Mouse (Mus musculus) E14TG2a.4 (cell line): ENCODE data around the gene Fes.

Source experiments
- CTCF ChIP-seq: conservative IDR thresholded peaks from 2 replicates; pipeline ENCODE4 v1.5.1; 2014; ENCODE audit warnings: low read length
- POU5F1 ChIP-seq: IDR thresholded peaks from 2 replicates; pipeline ENCODE4 v1.6.1; 2014; ENCODE audit warnings: low read length, borderline replicate concordance

DNA sequence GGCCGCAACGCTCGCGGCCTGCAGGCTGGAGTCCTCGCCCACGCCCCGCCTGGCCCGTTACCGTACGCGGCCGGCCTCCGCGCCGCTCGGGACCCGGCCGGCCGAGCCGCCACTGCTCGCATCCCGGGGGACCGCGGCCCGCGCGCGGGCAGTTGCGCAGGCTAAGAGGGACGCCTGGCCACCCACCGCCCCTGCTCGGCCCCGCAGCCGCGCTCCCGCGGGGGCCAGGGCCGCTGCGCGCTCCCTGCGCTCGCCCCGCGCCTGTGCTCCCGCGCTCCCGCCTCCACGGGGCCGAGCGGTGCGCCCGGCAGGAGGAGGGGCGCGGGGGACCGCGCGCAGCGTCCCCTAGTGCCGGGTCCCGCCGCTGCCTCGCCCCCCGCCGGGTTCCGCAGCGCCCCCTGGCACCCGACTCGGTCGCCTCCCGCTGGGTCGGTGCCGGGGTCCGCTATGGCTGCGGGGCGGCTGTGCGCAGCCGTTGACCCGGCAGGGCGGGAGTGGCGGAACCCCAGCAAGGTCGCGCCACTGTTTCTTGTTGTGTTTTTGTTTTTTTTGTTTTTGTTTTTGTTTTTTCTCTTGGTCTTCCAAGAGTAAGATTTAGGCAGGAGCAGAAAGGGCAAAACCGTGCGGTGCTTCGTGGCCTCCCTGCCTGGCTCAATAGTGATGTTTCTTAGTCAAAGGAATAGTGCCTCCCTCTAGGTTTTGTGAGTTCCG is 16.6 kb downstream of the Fes start, which contains the start of gene Man2a2:
- TF ChIP-seq CTCF (no peak), POU5F1 (no peak)
